Mouse (Mus musculus) ovary, postnatal 36 days (tissue): Measurements from ENCODE around the gene T2.
"Not testable (repeated sequence)": the region's sequence is repeated elsewhere in the genome, so short reads cannot be mapped to it uniquely, and the experiment has no call there.

Experiments
- DNase-seq: peaks from one replicate; pipeline ENCODE4 v3.0.0; 2022; ENCODE audit warnings: low spot score, mixed read lengths

Gene T2

GRCm38 (mm10) chr17:8367514-8368480 is 12.0 kb downstream of the T2 start:
- DNase-seq, result no peak

- DNase-seq, result no peak
Measured at GRCm38 (mm10) chr17:8368570-8368969, 12.8 kb downstream of the T2 start.

- no peak for DNase-seq
Measured at GRCm38 (mm10) chr17:8369171-8369570, 13.4 kb downstream of the T2 start.

- DNase-seq, result no peak
Measured at GRCm38 (mm10) chr17:8370634-8371229, 14.9 kb downstream of the T2 start.

- DNase-seq, result peak; percentile 56
Measured at GRCm38 (mm10) chr17:8371834-8372233, 16.0 kb downstream of the T2 start.

GRCm38 (mm10) chr17:8372286-8373046 is 16.7 kb downstream of the T2 start:
- DNase-seq, result peak; percentile 69

GRCm38 (mm10) chr17:8377298-8377697 is 21.5 kb downstream of the T2 start:
- DNase-seq, result no peak

GRCm38 (mm10) chr17:8385441-8385840 is 29.6 kb downstream of the T2 start:
- no peak for DNase-seq

- no peak for DNase-seq
Measured at GRCm38 (mm10) chr17:8388463-8388862, 32.7 kb downstream of the T2 start.

GRCm38 (mm10) chr17:8388990-8389789 is 33.4 kb downstream of the T2 start:
- no peak for DNase-seq

- DNase-seq, result no peak
Measured at GRCm38 (mm10) chr17:8389790-8390095, 34.0 kb downstream of the T2 start.

GRCm38 (mm10) chr17:8390487-8390886 is 34.7 kb downstream of the T2 start:
- no peak for DNase-seq

- DNase-seq, result no peak
Measured at GRCm38 (mm10) chr17:8396371-8396770, 40.6 kb downstream of the T2 start.

- DNase-seq, result no peak
Measured at GRCm38 (mm10) chr17:8397946-8398345, 42.2 kb downstream of the T2 start.

- DNase-seq, result not testable (repeated sequence)
Measured at GRCm38 (mm10) chr17:8403932-8404331, 48.1 kb downstream of the T2 start.

- no peak for DNase-seq
Measured at GRCm38 (mm10) chr17:8406285-8406684, 50.5 kb downstream of the T2 start.

GRCm38 (mm10) chr17:8408002-8408401 is 52.2 kb downstream of the T2 start:
- not testable (repeated sequence) for DNase-seq

- DNase-seq, result no peak
Measured at GRCm38 (mm10) chr17:8408589-8409295, 53.0 kb downstream of the T2 start.

GRCm38 (mm10) chr17:8410330-8410729 is 54.5 kb downstream of the T2 start:
- DNase-seq, result no peak

- no peak for DNase-seq
Measured at GRCm38 (mm10) chr17:8413656-8414055, 57.9 kb downstream of the T2 start.

GRCm38 (mm10) chr17:8415533-8415932 is 59.7 kb downstream of the T2 start:
- no peak for DNase-seq
